Mouse (Mus musculus) G1E (cell line): ENCODE measurements at regions not wholly inside any gene's neighbourhood (a gene's known extent, or its start where the extent isn't known, plus 50 kb on each side); places are given as distances from the start of the nearest gene placed in this dataset.
"Not testable (repeated sequence)": the region's sequence is repeated elsewhere in the genome, so short reads cannot be mapped to it uniquely, and the experiment has no call there.

ENCODE experiments used
- ATAC-seq: 2 replicates; pipeline ENCODE4 v1.8.0; 2016; ENCODE audit warnings: mild to moderate bottlenecking; ENCODE audit not compliant: insufficient number of reproducible peaks, poor library complexity, low FRiP score, severe bottlenecking; ENCODE audit errors: extremely low read depth
- DNase-seq: peaks from one replicate; pipeline ENCODE4 v3.0.0; 2012; ENCODE audit warnings: low spot score
- H3K27me3 ChIP-seq: 2 replicates; pipeline ENCODE4 v1.6.1; 2012; ENCODE audit warnings: mild to moderate bottlenecking, low read length, inconsistent platforms; ENCODE audit not compliant: insufficient read depth
- H3K36me3 ChIP-seq: replicated peaks from 2 replicates; pipeline ENCODE3; 2012; ENCODE audit warnings: mild to moderate bottlenecking, inconsistent platforms
- H3K4me1 ChIP-seq: 2 replicates; pipeline ENCODE4 v1.6.1; 2012; ENCODE audit warnings: low read depth, low read length, inconsistent platforms, mixed read lengths; ENCODE audit not compliant: insufficient read depth
- H3K4me3 ChIP-seq: 2 replicates; pipeline ENCODE4 v1.5.1; 2012; ENCODE audit warnings: low read depth, mild to moderate bottlenecking, inconsistent platforms, low read length, moderate library complexity, mixed read lengths
- H3K9me3 ChIP-seq: replicated peaks from 2 replicates; pipeline ENCODE4 v1.6.1; 2012; ENCODE audit warnings: inconsistent platforms
- GATA1 ChIP-seq: IDR thresholded peaks from 2 replicates; pipeline ENCODE4 v1.6.1; 2012; ENCODE audit warnings: borderline replicate concordance, low read length, inconsistent platforms, mixed read lengths
- TAL1 ChIP-seq: conservative IDR thresholded peaks from 2 replicates; pipeline ENCODE4 v1.6.1; 2012; ENCODE audit warnings: low read depth, low read length, inconsistent platforms, mixed read lengths

GRCm38 (mm10) chr1:17978086-17978485 lies 167.6 kb downstream of the Crisp4 start:
- DNase-seq: no peak
- Histone ChIP-seq H3K4me1 (no peaks in the 10 kb centered on the region), H3K9me3 (no peaks in the 10 kb centered on the region), H3K4me3 (no peak overlapping the region), H3K27me3 (no peaks in the 10 kb centered on the region), H3K36me3 (no peaks in the 10 kb centered on the region)
- TF ChIP-seq GATA1: no peak
- no peak for TF ChIP-seq TAL1
- ATAC-seq: no peak

GRCm38 (mm10) chr1:17956881-17957280 lies 188.8 kb downstream of the Crisp4 start:
- not testable (repeated sequence) for H3K9me3 ChIP-seq, H3K36me3 ChIP-seq, H3K27me3 ChIP-seq, ATAC-seq, DNase-seq, H3K4me1 ChIP-seq, H3K4me3 ChIP-seq

DNA sequence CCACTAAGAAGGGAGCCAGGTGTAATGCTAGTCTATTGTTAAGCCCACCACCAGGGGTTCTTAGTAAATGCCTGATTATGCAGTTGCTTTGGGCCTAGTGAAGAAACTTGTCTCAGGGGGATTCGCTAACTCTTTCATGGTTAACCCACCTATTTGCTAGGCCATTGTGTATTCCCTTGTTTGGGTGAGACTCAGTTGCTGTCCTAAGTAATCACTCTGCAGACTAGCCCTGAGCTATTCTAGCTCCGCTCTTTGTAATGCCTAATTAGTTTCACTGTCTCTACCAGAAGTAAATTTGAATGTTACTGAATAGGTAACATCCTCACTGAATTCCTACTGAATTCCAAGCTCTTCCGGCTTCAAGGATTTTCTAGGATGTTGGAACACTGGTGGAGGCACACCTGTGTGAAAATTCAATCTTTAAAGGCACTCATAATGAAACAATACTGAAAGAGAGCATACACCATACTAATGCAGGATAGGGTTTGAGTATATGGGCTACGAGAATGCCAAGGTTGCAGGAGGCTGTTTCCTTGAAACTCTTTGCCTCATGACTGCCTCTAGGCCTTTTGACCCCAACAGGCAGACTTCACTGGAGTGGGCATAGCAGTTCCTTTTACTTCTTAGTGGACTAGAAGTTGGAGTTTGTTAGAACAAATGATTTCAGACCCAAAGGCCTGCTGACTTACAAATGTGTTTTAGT lies 213.4 kb downstream of the Crisp4 start:
- H3K9me3 ChIP-seq, ATAC-seq: not testable (repeated sequence)

More for the DNA sequence above, 213.4 kb downstream of the Crisp4 start:
- not testable (repeated sequence) for H3K27me3 ChIP-seq, DNase-seq, H3K4me3 ChIP-seq, H3K4me1 ChIP-seq, H3K36me3 ChIP-seq
